Mouse (Mus musculus): ENCODE results near the gene Fbxo5.

DNA sequence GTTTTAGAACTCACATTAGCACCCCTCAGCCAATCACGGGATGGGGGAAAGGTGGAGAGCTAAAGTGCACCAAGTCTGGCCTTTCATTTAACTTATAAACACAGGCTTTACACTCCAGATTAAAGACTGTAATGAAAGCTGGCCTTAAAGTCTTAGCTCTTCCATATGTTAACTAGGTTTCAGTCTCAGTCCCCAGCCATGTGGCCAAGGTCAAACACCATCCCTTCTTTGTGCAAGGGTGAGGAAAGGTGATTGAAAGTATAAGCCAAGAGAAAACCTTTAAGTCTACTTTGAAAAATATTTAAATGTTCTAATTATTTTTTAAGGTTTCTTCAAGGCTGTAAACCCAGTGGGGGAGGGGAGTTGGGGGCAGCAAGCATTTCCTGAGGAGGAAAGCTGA is 1.7 kb downstream of the Fbxo5 start:
- no peak for TF ChIP-seq CTCF (IDR thresholded peaks at IDR 0.05)
- TF ChIP-seq POLR2A (IDR thresholded peaks at IDR 0.05; ENCODE audit: insufficient read depth, low read depth, low read length): no peak
- TF ChIP-seq EP300 (IDR thresholded peaks at IDR 0.05; ENCODE audit: insufficient read depth, low read depth, low read length): no peak

Data from heart, adult 2 months (tissue).